Mouse (Mus musculus): ENCODE data around the gene Ager. TPM values are rescaled to one million over a fixed set of nuclear protein-coding genes. Genes with fewer than 3 reads are reported as not detected.

Gene Ager
- total RNA-seq, 4 experiments from 2014 or later: 0.14 to 0.16 TPM; not detected in 2

Other genes starting within 250 kb of the Ager start
- under 1 TPM; 0.16 to 0.68 (median 0.49) TPM for gene Btnl2, start 243.0 kb upstream of the Ager start, total RNA-seq (2022)
- gene Btnl1, start 220.7 kb upstream of the Ager start, total RNA-seq (2022): not detected
- gene BC051142, start 199.0 kb upstream of the Ager start, total RNA-seq (2022): under 1 TPM in 2 of 4 experiments, not detected in 2; 0.34 to 0.79 TPM
- gene Btnl4, start 120.5 kb upstream of the Ager start, total RNA-seq (2022): not detected
- gene Btnl6, start 80.5 kb upstream of the Ager start, total RNA-seq (2022): not detected
- gene Notch4, start 33.6 kb upstream of the Ager start, total RNA-seq (2022): 10 to 100 TPM; 25.7 to 32.7 (median 28.6) TPM
- gene Gpsm3, start 8.1 kb upstream of the Ager start, total RNA-seq (2022): 1 to 10 TPM; 2.0 to 4.5 (median 3.1) TPM
- gene Pbx2, start 6.6 kb upstream of the Ager start, total RNA-seq (2022): 10 to 100 TPM; 16.0 to 20.6 (median 17.6) TPM
- 10 to 100 TPM; 37.4 to 42.5 (median 39.1) TPM for gene Rnf5, start 5.8 kb downstream of the Ager start, total RNA-seq (2022)
- 10 to 100 TPM; 66.5 to 78.4 (median 73.4) TPM for gene Agpat1, start 6.4 kb downstream of the Ager start, total RNA-seq (2022)
- 1 to 10 TPM in 3 of 4 experiments, under 1 TPM in 1; 0.94 to 1.3 (median 1.0) TPM for gene Egfl8, start 18.1 kb downstream of the Ager start, total RNA-seq (2022)
- 10 to 100 TPM; 48.1 to 68.8 (median 59.5) TPM for gene Ppt2, start 30.6 kb downstream of the Ager start, total RNA-seq (2022)
- 1 to 10 TPM in 3 of 4 experiments, under 1 TPM in 1; 0.92 to 1.4 (median 1.1) TPM for gene Prrt1, start 31.7 kb downstream of the Ager start, total RNA-seq (2022)
- 1 to 10 TPM; 6.9 to 9.7 (median 8.6) TPM for gene Fkbpl, start 46.9 kb downstream of the Ager start, total RNA-seq (2022)
- gene Atf6b, start 49.3 kb downstream of the Ager start, total RNA-seq (2022): 10 to 100 TPM; 14.4 to 19.9 (median 16.0) TPM
- 10 to 100 TPM; 22.4 to 34.3 (median 32.2) TPM for gene Tnxb, start 72.7 kb downstream of the Ager start, total RNA-seq (2022)
- gene C4b, start 146.0 kb downstream of the Ager start, total RNA-seq (2022): 10 to 100 TPM; 14.3 to 71.5 (median 21.2) TPM
- gene Cyp21a1, start 206.7 kb downstream of the Ager start, total RNA-seq (2022): under 1 TPM in 1 of 4 experiments, not detected in 3; 0.35 TPM
- gene Stk19, start 239.1 kb downstream of the Ager start, total RNA-seq (2022): 10 to 100 TPM in 2 of 4 experiments, 1 to 10 TPM in 2; 8.2 to 14.6 (median 9.5) TPM
- gene Dxo, start 239.2 kb downstream of the Ager start, total RNA-seq (2022): 10 to 100 TPM; 10.6 to 15.9 (median 11.5) TPM